In genomic region chr4:23300617-23301016, GRCm38 (mm10) we compare ENCODE assay signal across 21 mouse cellular contexts.
"Had no signal": no experiment of that assay in that cellular context is flagged by ENCODE, and none has a peak within 500 bp of the region (broad histone marks: within the 10 kb centered on the region; RNA-seq: fewer than 3 reads in every experiment).

No protein-coding gene starts in this region.

- H3K9ac ChIP-seq: liver, embryonic 13.5 days; liver, embryonic 15.5 days; liver, postnatal 0 days; lung, embryonic 15.5 days; neural tube, embryonic 13.5 days; neural tube, embryonic 15.5 days had no signal

- H3K9me3 ChIP-seq: liver, embryonic 13.5 days; liver, embryonic 15.5 days; lung, embryonic 15.5 days; megakaryocyte, embryonic 14.5 days; neural tube, embryonic 13.5 days; neural tube, embryonic 15.5 days had no signal

- ATAC-seq: liver, postnatal 0 days; lung, postnatal 0 days had no signal

- H3K36me3 ChIP-seq: liver, embryonic 13.5 days; liver, embryonic 15.5 days; lung, embryonic 15.5 days; neural tube, embryonic 13.5 days; neural tube, embryonic 15.5 days had no signal

- H3K27ac ChIP-seq: liver, embryonic 13.5 days; liver, embryonic 15.5 days; lung, embryonic 15.5 days; macrophage; neural tube, embryonic 13.5 days; neural tube, embryonic 15.5 days had no signal

- H3K4me3 ChIP-seq: liver, embryonic 13.5 days; liver, embryonic 15.5 days; lung, embryonic 15.5 days; megakaryocyte, embryonic 14.5 days; myocyte; neural tube, embryonic 13.5 days; neural tube, embryonic 15.5 days had no signal

- DNase-seq: liver, embryonic 13.5 days; liver, postnatal 0 days; lung, adult 2 months; lung, postnatal 14 days; lung, postnatal 36 days; retina, postnatal 1 day; right cerebral cortex, adult 18-20 months; right cerebral cortex, postnatal 25 days; right cerebral cortex, postnatal 4 days; spleen, adult 18-20 months; thymus, adult 18-20 months; thymus, postnatal 14 days; thymus, postnatal 36 days had no signal

- H3K4me2 ChIP-seq: liver, embryonic 13.5 days; liver, embryonic 15.5 days; lung, embryonic 15.5 days; neural tube, embryonic 13.5 days; neural tube, embryonic 15.5 days had no signal

- H3K4me1 ChIP-seq: liver, embryonic 13.5 days; liver, embryonic 15.5 days; lung, embryonic 15.5 days; megakaryocyte, embryonic 14.5 days; neural tube, embryonic 13.5 days; neural tube, embryonic 15.5 days had no signal

- H3K27me3 ChIP-seq: liver, embryonic 13.5 days; liver, embryonic 15.5 days; lung, embryonic 15.5 days; megakaryocyte, embryonic 14.5 days; neural tube, embryonic 13.5 days; neural tube, embryonic 15.5 days had no signal
